ENCODE assay signal across 19 mouse cellular contexts in the genomic region with DNA sequence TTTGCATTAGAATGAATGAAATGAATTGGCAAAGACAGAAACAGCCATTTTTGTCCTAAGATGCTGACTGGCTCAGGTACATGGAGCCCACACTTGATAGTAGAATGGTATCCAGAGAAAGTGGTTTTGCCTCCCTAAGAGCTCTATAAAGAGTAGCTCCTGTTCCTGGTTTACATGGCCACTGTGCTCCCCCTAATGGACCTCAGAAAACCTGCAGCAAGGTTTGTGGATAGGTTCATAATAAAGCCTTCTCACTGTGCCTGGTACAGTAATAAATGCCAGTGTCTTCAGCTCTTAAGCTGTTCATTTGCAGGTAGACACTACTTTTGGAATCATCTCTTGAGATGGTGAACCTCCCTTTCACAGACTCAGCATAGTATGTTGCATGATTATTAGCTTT.
DNase-seq lines count a peak whose midpoint lies in the region; ATAC-seq lines count a peak whose summit lies in the region.
"Had no signal": no experiment of that assay in that cellular context is flagged by ENCODE, and none has a peak within 500 bp of the region (broad histone marks: within the 10 kb centered on the region; RNA-seq: fewer than 3 reads in every experiment).

No protein-coding gene starts in this region.

- ATAC-seq in common myeloid progenitor, adult 5-6 weeks (replicated peaks; ENCODE audit: low read depth, poor library complexity, severe bottlenecking): peak; percentile 87; the same call in 1 of the 2 replicates
- peak; percentile 93 for ATAC-seq in megakaryocyte-erythroid progenitor cell, adult 5-6 weeks (replicated peaks; ENCODE audit: low FRiP score, low TSS enrichment, poor library complexity, severe bottlenecking)
- no peak for ATAC-seq in erythroid progenitor cell, adult 5-6 weeks (replicated peaks; ENCODE audit: low FRiP score, poor library complexity, severe bottlenecking)
- ATAC-seq: forebrain, embryonic 16.5 days; inflammation-experienced regulatory T-cells, adult 6 months had no signal

- DNase-seq in adrenal gland, postnatal 10 days: peak; percentile 3
- no peak for DNase-seq in adrenal gland, postnatal 4 days (ENCODE audit: low spot score in 2 of 2)
- DNase-seq in thymus, postnatal 14 days: peak; percentile 8
- DNase-seq in thymus, postnatal 10 days (ENCODE audit: low spot score in 2 of 2): no peak
- no peak for DNase-seq in embryo, embryonic 11 days
- DNase-seq: cerebellum, adult 18-20 months; cerebellum, postnatal 25 days; gastrocnemius, postnatal 14 days; heart, adult 2 months; kidney, adult 18-20 months; layer of hippocampus, adult 9-11 months; left cerebral cortex, postnatal 4 days; lung, postnatal 4 days; right cerebral cortex, postnatal 25 days had no signal

Comparison
In these comparisons a context has a peak if more than half of its experiments do, and no peak if none do; other contexts are left out.
1. DNase-seq: peak in adrenal gland, postnatal 10 days (single experiment) and thymus, postnatal 14 days (single experiment); none in adrenal gland, postnatal 4 days (0 of 2), thymus, postnatal 10 days (0 of 2) and embryo, embryonic 11 days (single experiment).